In the genomic region with DNA sequence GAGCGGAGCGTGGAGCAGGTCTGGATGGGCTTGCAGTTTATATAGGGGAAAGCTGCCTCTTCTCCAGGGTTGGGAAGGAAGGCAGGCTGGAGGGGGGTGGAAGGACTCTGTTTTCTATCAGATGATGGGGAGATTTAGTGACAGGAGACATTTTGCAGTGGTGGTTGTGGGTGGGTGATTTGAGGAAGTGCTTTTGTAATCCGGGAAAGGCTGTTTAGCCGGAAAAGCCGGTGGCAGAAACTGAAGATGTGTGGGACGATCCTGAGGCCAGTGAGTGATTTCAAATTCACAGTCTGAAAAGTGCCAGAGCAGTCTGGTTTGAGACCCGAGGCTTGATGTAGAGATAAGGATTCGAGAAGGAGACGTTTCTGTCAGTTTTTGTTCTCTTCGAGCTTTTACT, we compare ENCODE assay signal across 8 mouse cellular contexts. TPM values are rescaled to one million over a fixed set of nuclear protein-coding genes. Genes with fewer than 3 reads are reported as not detected.
A peak's percentile ranks its signal among the peaks of the same experiment; 100 is the strongest.
DNase-seq lines count a peak whose midpoint lies in the region; ATAC-seq and TF ChIP-seq lines count a peak whose summit lies in the region.

No protein-coding gene starts in this region.

- H3K36me3 ChIP-seq in intestine, embryonic 14.5 days (ENCODE audit: control insufficient read depth, insufficient read depth, low read length), result no peaks in the 10 kb centered on the region
- no peaks in the 10 kb centered on the region for H3K36me3 ChIP-seq in midbrain, embryonic 15.5 days (replicated peaks)
- no peaks in the 10 kb centered on the region for H3K36me3 ChIP-seq in forebrain, embryonic 15.5 days

- no peak overlapping the region for H3K27ac ChIP-seq in layer of hippocampus, adult 2 months
- H3K27ac ChIP-seq in intestine, embryonic 14.5 days (ENCODE audit: low read depth), result no peak overlapping the region
- no peak overlapping the region for H3K27ac ChIP-seq in midbrain, embryonic 15.5 days
- no peak overlapping the region for H3K27ac ChIP-seq in forebrain, embryonic 15.5 days (replicated peaks)

- ATAC-seq in common myeloid progenitor, adult 5-6 weeks (replicated peaks; ENCODE audit: low read depth, poor library complexity, severe bottlenecking), result peak; percentile 92
- no peak for ATAC-seq in intestine, embryonic 14.5 days (replicated peaks; ENCODE audit: low FRiP score, low TSS enrichment, low read depth)
- no peak for ATAC-seq in midbrain, embryonic 15.5 days (replicated peaks)
- no peak for ATAC-seq in forebrain, embryonic 15.5 days (replicated peaks)

- no peaks in the 10 kb centered on the region for H3K4me1 ChIP-seq in intestine, embryonic 14.5 days (replicated peaks; ENCODE audit: control insufficient read depth, insufficient read depth, low read length)
- H3K4me1 ChIP-seq in midbrain, embryonic 15.5 days, result no peaks in the 10 kb centered on the region
- no peaks in the 10 kb centered on the region for H3K4me1 ChIP-seq in forebrain, embryonic 15.5 days

- no peaks in the 10 kb centered on the region for H3K9me3 ChIP-seq in intestine, embryonic 14.5 days (ENCODE audit: control insufficient read depth, low read length)
- no peaks in the 10 kb centered on the region for H3K9me3 ChIP-seq in midbrain, embryonic 15.5 days
- H3K9me3 ChIP-seq in forebrain, embryonic 15.5 days, result no peaks in the 10 kb centered on the region

- no peak for DNase-seq in layer of hippocampus, adult 2 months (ENCODE audit: low spot score in 2 of 2)
- DNase-seq in layer of hippocampus, adult 11-12 months (ENCODE audit: low spot score), result no peak
- DNase-seq in intestine, embryonic 14.5 days (ENCODE audit: low spot score), result peak; percentile 54
- DNase-seq in c-Kit-positive CD71-positive TER-119-positive erythroid progenitor cells, embryonic 14.5 days (ENCODE audit: low spot score), result no peak
- DNase-seq in gastrocnemius, postnatal 25 days, result no peak

- H3K27me3 ChIP-seq in intestine, embryonic 14.5 days (replicated peaks; ENCODE audit: control insufficient read depth, insufficient read depth, low read length), result 0 out of 2 replicates have a peak, but pooled peaks cover 2% of the 10 kb centered on the region
- no peaks in the 10 kb centered on the region for H3K27me3 ChIP-seq in midbrain, embryonic 15.5 days (replicated peaks)
- no peaks in the 10 kb centered on the region for H3K27me3 ChIP-seq in forebrain, embryonic 15.5 days

- H3K9ac ChIP-seq in intestine, embryonic 14.5 days (ENCODE audit: low read length), result no peak overlapping the region
- H3K9ac ChIP-seq in midbrain, embryonic 15.5 days, result no peak overlapping the region
- no peak overlapping the region for H3K9ac ChIP-seq in forebrain, embryonic 15.5 days (replicated peaks)

- WGBS in intestine, embryonic 14.5 days, result 33% methylated on average over 10 of the region's 10 CpGs
- 57% methylated on average over 10 of the region's 10 CpGs for WGBS in midbrain, embryonic 15.5 days
- WGBS in forebrain, embryonic 15.5 days, result 73% methylated on average over 10 of the region's 10 CpGs

- peak overlapping the region; percentile 40 for H3K4me2 ChIP-seq in intestine, embryonic 14.5 days (ENCODE audit: low read length)
- peak overlapping the region; percentile 20; the same call in 1 of the 2 replicates for H3K4me2 ChIP-seq in midbrain, embryonic 15.5 days
- H3K4me2 ChIP-seq in forebrain, embryonic 15.5 days (replicated peaks), result no peak overlapping the region

- no peak for TF ChIP-seq CTCF in layer of hippocampus, adult 2 months (conservative IDR thresholded peaks at IDR 0.05)

- peak overlapping the region; percentile 17; the same call in 1 of the 2 replicates for H3K4me3 ChIP-seq in layer of hippocampus, adult 2 months
- H3K4me3 ChIP-seq in intestine, embryonic 14.5 days (ENCODE audit: low read depth, low read length), result peak overlapping the region; percentile 24
- H3K4me3 ChIP-seq in midbrain, embryonic 15.5 days, result no peak overlapping the region
- H3K4me3 ChIP-seq in forebrain, embryonic 15.5 days, result no peak overlapping the region

RNA-seq across cellular contexts. Expression of a gene that starts 12.4 kb away (rescaled TPM):
- under 1 TPM; 0.15 to 0.33 TPM for total RNA-seq in layer of hippocampus, adult 2 months (2021)
- total RNA-seq in common myeloid progenitor, adult 5-6 weeks (2017), result 1.1 TPM in 1 of 2 replicates, not detected in the other
- 0.26 and 0.45 TPM in 2 replicates for polyA plus RNA-seq in intestine, embryonic 14.5 days (2014; fragmentation: Nextera tagmentation; extraction: Ambion mirVana)
- 0.15 TPM in 1 of 2 replicates, not detected in the other for polyA plus RNA-seq in midbrain, embryonic 15.5 days (2015; fragmentation: Nextera tagmentation; extraction: Ambion mirVana)
- 0.05 and 0.09 TPM in 2 replicates for polyA plus RNA-seq in forebrain, embryonic 15.5 days (2015; fragmentation: Nextera tagmentation; extraction: Ambion mirVana)
- total RNA-seq in gastrocnemius, postnatal 25 days (2021), result under 1 TPM; 0.23 to 0.46 TPM

RNA-seq across cellular contexts. Expression of a gene that starts 53.8 kb away (rescaled TPM):
- total RNA-seq in layer of hippocampus, adult 2 months (2021), result 1 to 10 TPM; 2.5 to 2.7 TPM
- total RNA-seq in common myeloid progenitor, adult 5-6 weeks (2017), result 1.8 and 5.2 TPM in 2 replicates
- polyA plus RNA-seq in intestine, embryonic 14.5 days (2014; fragmentation: Nextera tagmentation; extraction: Ambion mirVana), result 0.49 and 0.56 TPM in 2 replicates
- polyA plus RNA-seq in midbrain, embryonic 15.5 days (2015; fragmentation: Nextera tagmentation; extraction: Ambion mirVana), result 0.22 and 0.41 TPM in 2 replicates
- 0.31 and 0.53 TPM in 2 replicates for polyA plus RNA-seq in forebrain, embryonic 15.5 days (2015; fragmentation: Nextera tagmentation; extraction: Ambion mirVana)
- under 1 TPM; 0.51 to 0.86 TPM for total RNA-seq in gastrocnemius, postnatal 25 days (2021)

Comparison
In these comparisons a context has a peak if more than half of its experiments do, and no peak if none do; other contexts are left out.
1. H3K4me3 ChIP-seq: peak in layer of hippocampus, adult 2 months (single experiment) and intestine, embryonic 14.5 days (single experiment); none in midbrain, embryonic 15.5 days (single experiment) and forebrain, embryonic 15.5 days (single experiment).